Mouse (Mus musculus) yolk sac, embryonic 10.5 days (tissue): ENCODE data around the gene Plppr4.

ENCODE experiments used
- DNase-seq: peaks from one replicate; pipeline ENCODE4 v3.0.0-alpha.2; 2017; ENCODE audit warnings: low spot score

The Plppr4 gene

DNA sequence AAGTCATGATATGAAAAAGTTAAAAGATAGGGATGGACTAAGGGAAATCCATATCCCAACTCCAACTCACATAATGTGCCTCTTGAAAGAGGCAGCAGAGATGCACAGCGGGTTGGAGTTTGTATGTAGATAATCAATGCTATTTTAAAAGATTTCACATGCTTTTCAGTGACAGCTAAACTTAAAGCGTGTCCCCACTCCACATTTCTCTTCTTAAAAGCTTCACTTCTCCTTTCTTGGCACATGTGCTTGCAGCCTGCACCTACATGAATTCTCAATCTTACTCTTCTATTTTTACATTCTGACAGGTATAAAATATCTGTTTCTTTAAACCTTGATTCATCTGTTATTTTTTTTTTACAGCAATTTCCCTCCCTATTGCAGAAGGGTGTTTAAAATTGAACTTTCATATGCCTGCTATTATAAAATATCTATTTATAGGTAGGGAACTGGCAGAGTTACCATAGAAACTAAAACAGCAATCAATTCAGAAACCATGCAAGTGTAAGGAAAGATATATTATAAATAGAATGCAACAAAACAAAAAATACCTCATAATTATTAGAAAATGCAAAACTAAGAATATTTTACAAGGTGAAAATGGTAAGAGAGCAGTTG, 66.3 kb downstream of the Plppr4 start:
- no peak for DNase-seq
